Mouse (Mus musculus) liver, adult 2 months (tissue): ENCODE measurements at regions not wholly inside any gene's neighbourhood (a gene's known extent, or its start where the extent isn't known, plus 50 kb on each side); places are given as distances from the start of the nearest gene placed in this dataset.

Source experiments
- DNase-seq: peaks from one replicate; pipeline ENCODE4 v3.0.0-alpha.2; 2011; ENCODE audit warnings: low read depth, low spot score; ENCODE audit errors: extremely low read depth
- H3K27ac ChIP-seq: fragments of 200-500 bp; replicated peaks from 2 replicates; pipeline ENCODE4 v1.5.1; 2012; ENCODE audit warnings: low read depth, mild to moderate bottlenecking, control low read depth, inconsistent platforms, low read length; ENCODE audit not compliant: insufficient read depth
- H3K27me3 ChIP-seq: fragments of 200-500 bp; 2 replicates; pipeline ENCODE4 v1.6.1; 2012; ENCODE audit warnings: mild to moderate bottlenecking, moderate library complexity, low read length, inconsistent platforms; ENCODE audit not compliant: control insufficient read depth, insufficient read depth
- H3K36me3 ChIP-seq: fragments of 200-500 bp; 2 replicates; pipeline ENCODE4 v1.6.1; 2012; ENCODE audit warnings: low read length, inconsistent platforms; ENCODE audit not compliant: control insufficient read depth, insufficient read depth
- H3K4me1 ChIP-seq: fragments of 200-500 bp; 2 replicates; pipeline ENCODE4 v1.6.1; 2011; ENCODE audit warnings: low read length; ENCODE audit not compliant: control insufficient read depth, insufficient read depth
- H3K4me3 ChIP-seq: fragments of 200-500 bp; 2 replicates; pipeline ENCODE4 v1.5.1; 2011; ENCODE audit warnings: low read depth, mild to moderate bottlenecking, control low read depth, low read length, moderate library complexity; ENCODE audit not compliant: insufficient read depth
- H3K79me2 ChIP-seq: fragments of 200-500 bp; 2 replicates; pipeline ENCODE4 v1.6.1; 2012; ENCODE audit warnings: inconsistent platforms, mild to moderate bottlenecking, low read length, moderate library complexity; ENCODE audit not compliant: control insufficient read depth, insufficient read depth
- H3K9ac ChIP-seq: fragments of 200-500 bp; 2 replicates; pipeline ENCODE4 v1.6.1; 2012; ENCODE audit warnings: low read depth, mild to moderate bottlenecking, control low read depth, inconsistent platforms, low read length
- CTCF ChIP-seq: fragments of 200-500 bp; IDR thresholded peaks from 2 replicates; pipeline ENCODE4 v1.5.1; 2011; ENCODE audit warnings: low read depth, low read length, control low read depth
- POLR2A ChIP-seq: fragments of 200-500 bp; IDR thresholded peaks from 2 replicates; pipeline ENCODE4 v1.6.1; 2011; ENCODE audit warnings: low read length, control low read depth; ENCODE audit not compliant: insufficient read depth; ENCODE audit errors: extremely low read depth
- WGBS: fragments of 180-500 bp; shearing (Covaris S2); methylation state at CpG from one replicate; pipeline ENCODE4 v1.1.7; 2018; 5-methylcytosine and 5-hydroxymethylcytosine counted together

- WGBS = 88% methylated on average over 5 of the region's 5 CpGs
- Histone ChIP-seq H3K27ac (no peak overlapping the region), H3K36me3 (no peaks in the 10 kb centered on the region), H3K4me1 (no peaks in the 10 kb centered on the region), H3K79me2 (no peaks in the 10 kb centered on the region), H3K27me3 (no peaks in the 10 kb centered on the region), H3K4me3 (no peak overlapping the region), H3K9ac (no peak overlapping the region)
- TF ChIP-seq CTCF (no peak), POLR2A (no peak)
- no peak for DNase-seq
Observed at GRCm38 (mm10) chr10:98864384-98864783, 49.8 kb upstream of the Atp2b1 start.
